Mouse (Mus musculus) liver, embryonic 15.5 days (tissue): ENCODE results near the gene Magi3. TPM values are rescaled to one million over a fixed set of nuclear protein-coding genes. Genes with fewer than 3 reads are reported as not detected.

ENCODE experiments used
- ATAC-seq: fragments of 200-750 bp; cut with Nextera tagmentation; 2 replicates; pipeline ENCODE4 v1.8.0; 2017; ENCODE audit warnings: moderate number of reproducible peaks, mild to moderate bottlenecking, moderate library complexity; ENCODE audit not compliant: insufficient read depth
- H3K27ac ChIP-seq: fragments of 300-500 bp; sonication (generic); replicated peaks from 2 replicates; pipeline ENCODE4 v1.5.1; 2015; ENCODE audit warnings: mild to moderate bottlenecking, inconsistent platforms
- H3K27me3 ChIP-seq: fragments of 300-500 bp; sonication (generic); 2 replicates; pipeline ENCODE4 v1.6.1; 2015; ENCODE audit warnings: mild to moderate bottlenecking, inconsistent platforms
- H3K36me3 ChIP-seq: fragments of 300-500 bp; sonication (generic); replicated peaks from 2 replicates; pipeline ENCODE4 v1.6.1; 2015; ENCODE audit warnings: moderate library complexity, mild to moderate bottlenecking, inconsistent platforms
- H3K4me1 ChIP-seq: fragments of 300-500 bp; sonication (generic); replicated peaks from 2 replicates; pipeline ENCODE4 v1.6.1; 2015; ENCODE audit warnings: inconsistent platforms
- H3K4me2 ChIP-seq: fragments of 300-500 bp; sonication (generic); 2 replicates; pipeline ENCODE4 v1.6.1; 2015; ENCODE audit warnings: moderate library complexity, mild to moderate bottlenecking, inconsistent platforms
- H3K4me3 ChIP-seq: fragments of 300-500 bp; sonication (generic); replicated peaks from 2 replicates; pipeline ENCODE4 v1.5.1; 2015; ENCODE audit warnings: mild to moderate bottlenecking, inconsistent platforms
- H3K9ac ChIP-seq: fragments of 300-500 bp; sonication (generic); 2 replicates; pipeline ENCODE4 v1.6.1; 2015; ENCODE audit warnings: moderate library complexity, mild to moderate bottlenecking, inconsistent platforms
- H3K9me3 ChIP-seq: fragments of 300-500 bp; sonication (generic); replicated peaks from 2 replicates; pipeline ENCODE4 v1.6.1; 2016; ENCODE audit warnings: inconsistent platforms
- WGBS: fragments of 180-500 bp; shearing (Covaris S2); methylation state at CpG from one replicate; pipeline ENCODE4 v1.1.7; 2015; ENCODE audit warnings: mixed read lengths; ENCODE audit not compliant: insufficient replicate concordance; 5-methylcytosine and 5-hydroxymethylcytosine counted together
- polyA plus RNA-seq: library from polyadenylated mRNA; unstranded; fragments of >200 nt; fragmentation: Nextera tagmentation; extraction: Ambion mirVana; gene quantifications from 2 replicates; pipeline ENCODE4 v1.2.1, GENCODE M21; 2015

Gene Magi3
- polyA plus RNA-seq, 1 experiment from 2014 or later = 1.2 TPM

DNA sequence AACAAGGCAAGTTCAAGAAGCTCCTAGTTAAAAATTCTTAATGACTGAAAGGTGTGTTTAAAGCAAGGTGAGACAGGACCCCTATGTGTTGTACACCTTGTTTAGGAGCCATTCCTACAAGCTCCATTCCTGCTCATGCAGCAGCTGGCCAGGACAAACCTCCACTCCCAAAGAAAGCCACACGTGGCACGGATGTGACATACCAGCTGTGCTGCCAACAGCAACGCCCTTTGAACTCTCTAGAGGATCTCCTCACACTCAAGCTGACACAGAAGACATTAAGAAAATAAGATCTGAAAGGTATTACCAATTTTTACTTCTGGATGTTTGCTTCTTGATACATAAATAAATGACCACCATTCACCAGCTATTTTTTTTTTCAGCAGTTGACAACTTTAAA, 193.2 kb downstream of the Magi3 start:
- Histone ChIP-seq H3K36me3 (no peaks in the 10 kb centered on the region), H3K27me3 (no peaks in the 10 kb centered on the region), H3K9me3 (no peaks in the 10 kb centered on the region), H3K27ac (no peak overlapping the region), H3K4me1 (0 out of 2 replicates have a peak, but pooled peaks cover under 1% of the 10 kb centered on the region), H3K9ac (no peak overlapping the region), H3K4me2 (no peak overlapping the region), H3K4me3 (no peak overlapping the region)
- no peak for ATAC-seq
- WGBS = 57% methylated on average over 3 of the region's 3 CpGs

DNA sequence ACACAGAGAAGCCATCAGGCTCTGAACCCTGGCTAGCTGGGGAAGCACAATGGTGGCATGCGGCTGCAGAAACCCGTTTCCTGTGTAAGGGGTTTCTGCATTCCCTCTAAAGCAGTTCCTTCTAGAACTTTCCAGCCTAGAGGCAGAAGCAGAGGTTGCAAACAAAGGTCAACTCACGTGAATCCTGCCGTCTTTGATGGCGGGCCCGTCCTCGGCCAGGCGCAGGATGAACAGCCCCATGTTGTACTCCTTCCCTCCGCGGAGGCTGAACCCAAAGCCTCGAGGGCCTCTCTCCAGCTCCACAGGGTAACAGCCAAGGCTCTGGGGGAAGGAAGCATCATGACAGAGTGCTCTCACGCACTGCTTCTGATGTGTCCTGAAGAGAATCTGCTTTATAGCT, 200.1 kb downstream of the Magi3 start:
- H3K27ac ChIP-seq = no peak overlapping the region
- no peak for ATAC-seq
- H3K4me2 ChIP-seq = no peak overlapping the region
- no peak overlapping the region for H3K4me3 ChIP-seq
- H3K9ac ChIP-seq = no peak overlapping the region
- H3K27me3 ChIP-seq = no peaks in the 10 kb centered on the region
- H3K4me1 ChIP-seq = no peaks in the 10 kb centered on the region
- H3K36me3 ChIP-seq = peaks cover 20% of the 10 kb centered on the region
- H3K9me3 ChIP-seq = no peaks in the 10 kb centered on the region
- 80% methylated on average over 12 of the region's 12 CpGs for WGBS

DNA sequence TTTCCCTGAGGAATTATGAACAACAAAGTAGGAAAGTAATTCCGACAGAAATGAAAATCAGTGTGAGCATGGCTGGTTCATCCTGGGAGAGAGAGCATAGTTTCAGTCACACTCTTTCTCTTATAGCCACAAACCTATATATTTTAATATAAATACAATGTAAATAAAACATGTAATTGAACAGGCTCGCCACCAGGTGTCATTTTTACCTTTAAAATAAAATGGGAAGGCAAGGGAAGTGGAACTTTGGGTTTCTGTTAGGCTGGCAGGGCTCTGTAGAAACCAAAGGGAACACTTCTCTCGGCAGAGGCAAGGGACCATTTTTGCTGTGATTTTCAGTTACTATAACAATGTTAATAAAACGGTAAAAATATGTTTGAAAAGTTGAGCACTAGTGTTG, 200.7 kb downstream of the Magi3 start:
- Histone ChIP-seq H3K36me3 (peaks cover 25% of the 10 kb centered on the region), H3K27ac (no peak overlapping the region), H3K9me3 (no peaks in the 10 kb centered on the region), H3K4me3 (no peak overlapping the region), H3K9ac (no peak overlapping the region), H3K27me3 (no peaks in the 10 kb centered on the region), H3K4me2 (no peak overlapping the region), H3K4me1 (no peaks in the 10 kb centered on the region)
- no peak for ATAC-seq
- 51% methylated on average over 4 of the region's 4 CpGs for WGBS

DNA sequence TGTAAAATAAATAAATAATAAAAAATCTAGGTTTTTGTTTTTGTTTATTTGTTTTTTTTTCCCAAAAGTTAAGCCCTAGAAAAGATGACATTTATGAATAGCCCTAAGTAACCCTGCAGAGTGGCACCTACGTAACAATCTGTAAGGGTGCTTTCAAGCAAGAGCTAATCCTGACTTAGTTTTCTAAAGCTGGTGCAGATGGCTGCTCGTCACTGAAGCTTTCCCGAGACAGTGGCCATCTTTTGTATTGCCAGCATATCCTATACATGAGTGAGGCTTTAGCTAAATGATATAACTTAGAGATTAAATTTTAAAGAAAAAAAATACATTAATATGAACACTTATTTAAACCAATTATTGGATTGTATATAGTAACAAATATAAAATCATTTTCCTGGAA, 202.2 kb downstream of the Magi3 start:
- no peak for ATAC-seq

DNA sequence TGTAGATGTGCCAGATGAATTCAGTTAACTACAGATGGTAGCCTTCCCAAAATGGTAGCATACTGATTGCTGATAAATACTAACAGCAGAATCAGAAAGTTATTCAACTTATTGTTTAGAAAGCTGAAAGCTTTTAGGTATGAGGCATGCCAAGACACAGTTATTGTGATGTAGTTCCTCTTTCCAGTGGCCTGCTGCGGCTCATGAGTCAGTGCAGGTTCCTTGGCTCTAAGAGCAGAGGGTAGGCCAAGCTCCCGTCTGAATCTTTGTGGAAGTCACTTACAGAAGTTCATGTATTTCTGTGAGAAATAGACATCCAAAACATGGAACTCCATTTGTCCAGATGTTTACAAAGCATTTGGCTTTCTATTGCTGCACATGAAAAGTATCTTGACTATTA, 208.2 kb downstream of the Magi3 start:
- H3K9ac ChIP-seq = no peak overlapping the region
- ATAC-seq = no peak
- H3K27me3 ChIP-seq = no peaks in the 10 kb centered on the region
- no peak overlapping the region for H3K4me2 ChIP-seq
- no peaks in the 10 kb centered on the region for H3K4me1 ChIP-seq
- no peaks in the 10 kb centered on the region for H3K9me3 ChIP-seq
- no peak overlapping the region for H3K27ac ChIP-seq
- WGBS = 49% methylated on average over 2 of the region's 2 CpGs
- peaks cover 30% of the 10 kb centered on the region for H3K36me3 ChIP-seq
- H3K4me3 ChIP-seq = no peak overlapping the region

More for the DNA sequence above, 202.2 kb downstream of the Magi3 start:
- H3K27ac ChIP-seq = no peak overlapping the region
- WGBS = 75% methylated on average over 3 of the region's 3 CpGs
- H3K36me3 ChIP-seq = peaks cover 27% of the 10 kb centered on the region
- H3K9ac ChIP-seq = no peak overlapping the region
- no peak overlapping the region for H3K4me2 ChIP-seq
- H3K4me3 ChIP-seq = no peak overlapping the region
- H3K9me3 ChIP-seq = no peaks in the 10 kb centered on the region
- no peaks in the 10 kb centered on the region for H3K4me1 ChIP-seq
- no peaks in the 10 kb centered on the region for H3K27me3 ChIP-seq

DNA sequence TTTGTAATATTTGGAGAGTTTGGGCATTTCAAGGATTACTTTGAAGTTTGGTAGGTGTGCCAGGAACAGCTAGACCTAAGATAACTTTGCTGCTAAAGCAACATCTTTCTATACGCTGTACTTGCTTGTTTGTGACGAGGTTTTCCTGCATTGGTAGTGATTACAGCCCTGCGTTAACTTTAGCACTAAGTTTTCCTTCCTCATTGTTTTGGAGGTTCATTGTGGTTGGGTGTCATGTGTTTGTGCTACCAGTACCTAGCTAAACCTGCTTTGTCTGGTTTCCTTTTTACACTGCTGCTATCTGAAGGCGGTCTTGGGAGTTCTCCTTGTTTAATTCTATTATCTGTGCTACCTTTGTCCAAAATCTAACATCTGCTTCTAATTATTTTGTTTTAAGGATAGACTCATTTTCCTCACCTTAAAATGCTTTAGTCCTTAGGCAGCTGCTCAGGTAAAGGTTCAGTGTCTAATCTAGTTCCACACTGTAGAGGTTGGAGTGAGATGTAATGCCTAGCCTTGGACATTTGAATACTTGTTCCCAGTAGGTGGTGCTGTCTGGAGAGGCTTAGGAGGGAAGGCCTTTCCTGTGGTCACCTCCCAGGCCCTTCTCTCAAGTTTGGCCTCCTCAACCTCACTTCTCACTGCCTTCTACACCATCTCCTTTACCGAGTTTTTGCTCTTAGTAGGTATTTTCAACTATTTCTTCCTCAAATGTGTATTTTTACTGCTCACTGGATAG, 210.1 kb downstream of the Magi3 start:
- Histone ChIP-seq H3K27ac (no peak overlapping the region), H3K9ac (no peak overlapping the region), H3K4me1 (no peaks in the 10 kb centered on the region), H3K36me3 (peaks cover 27% of the 10 kb centered on the region), H3K9me3 (no peaks in the 10 kb centered on the region), H3K4me3 (no peak overlapping the region), H3K4me2 (no peak overlapping the region), H3K27me3 (no peaks in the 10 kb centered on the region)
- WGBS = 71% methylated on average over 5 of the region's 5 CpGs
- ATAC-seq = no peak

DNA sequence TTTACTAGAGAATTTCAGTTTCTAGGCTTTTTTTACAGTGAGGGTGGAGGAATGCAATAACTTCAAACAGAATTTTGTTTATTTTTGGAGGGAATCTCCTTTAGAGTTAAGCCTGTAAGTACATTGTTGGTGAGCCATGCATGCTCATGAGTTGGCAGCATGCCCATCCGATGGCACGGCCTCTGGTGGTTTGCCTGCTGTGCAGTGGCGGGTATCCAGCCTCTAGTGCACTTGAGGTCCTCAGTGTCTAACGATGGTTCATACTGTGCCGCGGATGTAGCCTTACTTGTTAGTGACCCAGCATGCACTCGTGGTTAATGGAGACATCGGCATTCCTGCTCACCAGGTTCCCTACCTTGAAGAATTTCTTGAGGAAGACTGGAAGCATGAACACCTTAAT, 212.7 kb downstream of the Magi3 start:
- H3K27me3 ChIP-seq = no peaks in the 10 kb centered on the region
- no peak for ATAC-seq

DNA sequence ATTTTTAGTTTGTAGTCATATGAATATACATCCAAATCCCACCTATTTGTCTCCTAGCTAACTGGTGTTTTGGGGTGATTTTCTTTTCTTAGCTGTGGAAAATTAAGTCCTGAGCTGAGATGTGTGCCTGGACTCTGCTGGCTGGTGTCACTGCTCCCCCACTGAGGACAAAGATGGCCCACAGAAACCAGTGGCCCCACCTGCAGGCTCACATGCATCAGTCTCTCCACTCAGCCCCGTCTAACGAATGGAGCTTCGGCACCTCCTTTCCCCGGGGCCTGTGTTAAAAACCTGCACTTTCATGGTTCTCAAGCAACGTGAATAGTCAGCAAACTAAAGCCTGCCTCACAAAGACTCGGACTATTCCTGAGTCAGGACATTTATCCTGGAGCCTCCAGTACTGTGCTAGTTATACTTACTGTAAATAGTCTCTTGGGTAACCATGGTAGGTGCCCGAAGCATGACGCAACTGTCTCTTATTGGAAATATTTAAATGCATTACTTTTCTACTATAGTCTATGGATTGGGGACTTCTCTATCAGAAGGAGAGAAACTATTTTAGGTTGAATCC, 213.2 kb downstream of the Magi3 start:
- Histone ChIP-seq H3K9me3 (no peaks in the 10 kb centered on the region), H3K4me2 (no peak overlapping the region), H3K9ac (no peak overlapping the region), H3K4me1 (no peaks in the 10 kb centered on the region), H3K36me3 (peaks cover 34% of the 10 kb centered on the region), H3K27ac (no peak overlapping the region), H3K4me3 (no peak overlapping the region), H3K27me3 (no peaks in the 10 kb centered on the region)
- no peak for ATAC-seq
- 84% methylated on average over 8 of the region's 8 CpGs for WGBS

More for the DNA sequence above, 212.7 kb downstream of the Magi3 start:
- Histone ChIP-seq H3K4me1 (no peaks in the 10 kb centered on the region), H3K36me3 (peaks cover 32% of the 10 kb centered on the region), H3K9ac (no peak overlapping the region), H3K4me2 (no peak overlapping the region), H3K27ac (no peak overlapping the region), H3K4me3 (no peak overlapping the region), H3K9me3 (no peaks in the 10 kb centered on the region)
- 89% methylated on average over 8 of the region's 8 CpGs for WGBS

DNA sequence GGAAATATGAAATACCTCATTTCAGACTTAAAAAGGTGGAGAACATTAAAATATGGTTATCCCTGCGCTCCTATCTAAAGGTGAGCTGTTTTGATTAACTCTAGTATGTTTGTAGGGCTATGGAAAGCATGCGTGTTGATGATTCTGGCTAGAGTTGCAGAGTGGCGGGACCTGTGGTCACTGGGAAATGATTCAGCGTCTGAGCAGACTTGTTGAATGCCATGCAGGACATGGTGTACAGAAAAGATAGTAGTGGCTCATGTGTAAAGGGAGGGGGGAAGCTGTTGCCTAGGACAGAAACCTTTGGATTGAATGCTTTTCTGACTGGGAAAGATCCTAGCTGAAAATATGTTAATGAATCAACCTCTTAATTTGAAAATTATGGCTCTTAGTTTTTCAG, 221.4 kb downstream of the Magi3 start:
- Histone ChIP-seq H3K4me2 (no peak overlapping the region), H3K4me3 (no peak overlapping the region), H3K9me3 (no peaks in the 10 kb centered on the region), H3K36me3 (peaks cover 24% of the 10 kb centered on the region; the same call in 1 of the 2 replicates), H3K27ac (no peak overlapping the region), H3K27me3 (no peaks in the 10 kb centered on the region), H3K4me1 (no peaks in the 10 kb centered on the region), H3K9ac (no peak overlapping the region)
- no peak for ATAC-seq
- 49% methylated on average over 4 of the region's 4 CpGs for WGBS

DNA sequence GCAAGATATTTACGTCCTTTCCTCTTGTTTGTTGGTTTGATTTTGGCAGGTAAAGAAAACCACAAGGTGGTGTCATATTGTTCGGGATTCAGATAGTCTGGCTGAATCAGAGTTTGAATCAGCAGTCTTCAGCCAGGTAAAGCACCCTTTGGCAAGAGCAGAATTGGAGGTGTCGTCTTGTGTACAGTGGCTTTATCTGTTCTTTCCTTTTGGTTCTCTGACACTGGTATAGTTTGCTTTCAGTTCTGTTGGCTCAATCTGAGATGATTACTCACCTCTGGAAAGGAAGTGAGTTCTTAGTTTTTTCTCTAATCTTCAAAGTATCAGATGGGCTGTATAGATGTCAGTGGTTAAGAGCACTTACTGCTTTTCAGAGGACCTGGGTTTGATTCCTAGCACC, 228.9 kb downstream of the Magi3 start:
- Histone ChIP-seq H3K27ac (no peak overlapping the region), H3K36me3 (peaks cover 30% of the 10 kb centered on the region), H3K4me1 (no peaks in the 10 kb centered on the region), H3K4me2 (no peak overlapping the region), H3K9me3 (no peaks in the 10 kb centered on the region), H3K27me3 (no peaks in the 10 kb centered on the region), H3K4me3 (no peak overlapping the region), H3K9ac (no peak overlapping the region)
- 78% methylated on average over 3 of the region's 3 CpGs for WGBS
- ATAC-seq = no peak

DNA sequence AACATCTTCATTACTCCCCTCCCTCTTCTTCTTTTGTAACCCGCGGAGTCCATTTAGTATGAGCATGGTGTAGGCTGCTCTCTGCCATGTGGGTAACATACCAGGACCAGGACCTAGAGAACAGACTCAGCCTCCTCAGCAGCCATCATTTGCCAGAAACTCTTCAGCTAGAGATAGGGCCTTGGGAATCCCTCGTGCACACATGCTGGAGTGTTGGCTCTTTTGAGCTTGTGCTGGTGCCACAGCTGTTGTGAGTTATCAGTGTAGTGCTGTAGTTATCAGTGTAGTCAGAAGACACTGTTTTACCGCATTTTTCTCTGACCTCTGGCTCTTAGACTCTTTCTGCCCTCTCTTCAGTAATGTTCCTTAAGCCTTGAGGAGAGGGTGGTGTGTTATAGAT, 230.8 kb downstream of the Magi3 start:
- Histone ChIP-seq H3K4me1 (no peaks in the 10 kb centered on the region), H3K27me3 (no peaks in the 10 kb centered on the region), H3K9me3 (no peaks in the 10 kb centered on the region), H3K36me3 (peaks cover 30% of the 10 kb centered on the region), H3K9ac (no peak overlapping the region), H3K4me3 (no peak overlapping the region), H3K27ac (no peak overlapping the region), H3K4me2 (no peak overlapping the region)
- 59% methylated on average over 4 of the region's 4 CpGs for WGBS
- ATAC-seq = no peak
